Mouse (Mus musculus): ENCODE results near the gene Tmco1. TPM values are rescaled to one million over a fixed set of nuclear protein-coding genes. Genes with fewer than 3 reads are reported as not detected.
A peak's percentile ranks its signal among the peaks of the same experiment; 100 is the strongest.

Gene Tmco1
- total and polyA plus RNA-seq, 3 experiments, result 110 to 128 TPM; not detected in 1

DNA sequence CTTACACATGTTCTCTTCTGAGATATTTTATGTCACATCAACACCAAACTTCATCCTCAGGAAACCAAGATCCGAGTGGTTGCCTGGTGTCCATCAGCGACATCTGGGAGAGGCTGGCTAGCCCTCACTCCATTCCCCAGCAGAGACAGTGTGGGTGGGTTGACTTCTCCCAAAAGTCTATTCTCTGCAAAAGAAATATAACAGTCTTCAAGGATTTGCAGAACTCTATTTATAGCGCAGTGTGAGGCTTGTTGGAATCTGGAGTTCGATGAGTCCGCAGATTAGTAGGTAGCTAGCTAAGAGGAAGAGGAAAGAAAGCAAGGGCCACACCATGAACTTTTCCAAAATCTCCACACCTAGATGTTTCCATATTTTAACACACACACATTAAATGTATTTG lies 21.0 kb upstream of the Tmco1 start:
- no peak overlapping the region for H3K4me3 ChIP-seq (ENCODE audit: control insufficient read depth in 1 of 2, insufficient read depth in 1 of 2, low read depth in 2 of 2, low read length in 2 of 2)
- H3K4me1 ChIP-seq (ENCODE audit: control insufficient read depth in 1 of 2, insufficient read depth in 2 of 2, low read length in 2 of 2), result peaks cover 10 to 28% of the 10 kb centered on the region in 2 experiments
- H3K36me3 ChIP-seq (ENCODE audit: control insufficient read depth in 1 of 2, insufficient read depth in 2 of 2, low read length in 2 of 2), result peaks cover 0 to 22% of the 10 kb centered on the region in 2 experiments; a peak in 2 of 4 replicates
- DNase-seq (ENCODE audit: low read depth, low spot score), result no peak
- TF ChIP-seq MYC (IDR thresholded peaks at IDR 0.05; ENCODE audit: low read depth, low read length) (no peak), TBP (IDR thresholded peaks at IDR 0.05; ENCODE audit: low read depth, low read length) (no peak), ELF1 (IDR thresholded peaks at IDR 0.05; ENCODE audit: low read depth, low read length) (no peak), NRF1 (IDR thresholded peaks at IDR 0.05; ENCODE audit: insufficient read depth, low read depth, low read length, poor library complexity, severe bottlenecking) (no peak), SMC3 (IDR thresholded peaks at IDR 0.05; ENCODE audit: low read depth, low read length) (no peak), MAX (IDR thresholded peaks at IDR 0.05; ENCODE audit: low read length) (no peak), TCF12 (IDR thresholded peaks at IDR 0.05; ENCODE audit: low read depth, low read length) (no peak)
- H3K27me3 ChIP-seq (ENCODE audit: control insufficient read depth in 1 of 2, insufficient read depth in 2 of 2, low read length in 2 of 2), result no peaks in the 10 kb centered on the region
- H3K79me2 ChIP-seq (ENCODE audit: control insufficient read depth, insufficient read depth, low read length, poor library complexity), result peaks cover 30% of the 10 kb centered on the region
- H3K9ac ChIP-seq (ENCODE audit: control insufficient read depth, low read depth, low read length, poor library complexity, severe bottlenecking), result no peak overlapping the region
- H3K9me3 ChIP-seq (replicated peaks; ENCODE audit: insufficient read depth, low read length), result no peaks in the 10 kb centered on the region
- H3K27ac ChIP-seq (ENCODE audit: control insufficient read depth, low read depth, low read length), result no peak overlapping the region

DNA sequence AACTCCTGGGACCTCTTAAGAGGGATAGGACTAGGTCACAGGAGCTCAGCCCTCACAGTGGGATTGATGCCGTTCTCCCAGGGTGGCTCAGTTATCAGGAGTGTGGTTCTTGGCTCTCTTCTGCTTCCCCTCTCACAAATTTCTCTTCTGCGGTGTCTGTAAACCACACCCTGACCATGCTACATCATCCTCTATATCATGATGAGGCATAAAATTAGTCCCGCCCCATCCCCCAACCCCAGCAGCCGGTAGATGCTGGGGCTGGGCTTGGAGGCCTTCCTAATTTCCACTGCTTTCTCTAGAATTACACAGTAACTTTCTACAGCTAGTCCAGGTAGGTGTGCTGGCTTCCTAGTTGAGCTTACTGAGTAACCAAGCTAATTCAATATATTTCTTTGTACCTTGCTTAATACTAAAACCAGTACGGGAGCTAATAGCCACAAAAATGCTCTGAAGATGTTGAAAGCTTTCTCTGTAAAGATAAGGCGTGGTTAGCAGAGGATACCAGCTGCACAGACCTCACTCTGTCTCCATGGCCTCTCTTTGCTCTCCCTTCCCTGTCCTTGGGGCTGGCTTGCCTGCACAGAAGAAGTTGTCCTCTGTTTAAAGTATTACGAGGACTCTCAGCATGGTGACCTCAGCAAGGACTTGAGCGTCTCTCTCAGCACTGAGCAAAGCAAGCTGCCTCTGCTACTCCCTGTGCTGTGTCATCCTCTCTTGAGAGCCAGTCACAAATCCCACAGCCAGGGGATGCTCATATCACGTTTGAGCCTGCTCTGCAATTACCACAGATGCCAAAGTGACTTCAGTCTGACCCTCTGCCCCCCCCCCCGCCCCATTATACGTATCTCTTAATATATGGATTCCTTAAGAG lies 19.3 kb upstream of the Tmco1 start:
- Histone ChIP-seq H3K4me1 (ENCODE audit: control insufficient read depth in 1 of 2, insufficient read depth in 2 of 2, low read length in 2 of 2) (peaks cover 8 to 22% of the 10 kb centered on the region in 2 experiments), H3K4me3 (ENCODE audit: control insufficient read depth in 1 of 2, insufficient read depth in 1 of 2, low read depth in 2 of 2, low read length in 2 of 2) (peak overlapping the region; percentile 41 to 46), H3K27me3 (ENCODE audit: control insufficient read depth in 1 of 2, insufficient read depth in 2 of 2, low read length in 2 of 2) (no peaks in the 10 kb centered on the region), H3K79me2 (ENCODE audit: control insufficient read depth, insufficient read depth, low read length, poor library complexity) (peaks cover 12% of the 10 kb centered on the region), H3K36me3 (ENCODE audit: control insufficient read depth in 1 of 2, insufficient read depth in 2 of 2, low read length in 2 of 2) (peaks cover 0 to 15% of the 10 kb centered on the region in 2 experiments; a peak in 2 of 4 replicates), H3K9ac (ENCODE audit: control insufficient read depth, low read depth, low read length, poor library complexity, severe bottlenecking) (peak overlapping the region; percentile 39), H3K9me3 (replicated peaks; ENCODE audit: insufficient read depth, low read length) (no peaks in the 10 kb centered on the region), H3K27ac (ENCODE audit: control insufficient read depth, low read depth, low read length) (peak overlapping the region; percentile 65)
- peak; percentile 95 for DNase-seq (ENCODE audit: low read depth, low spot score)
- peak; percentile 50 to 66; a peak in 3 of 4 replicates for TF ChIP-seq EP300 (IDR thresholded peaks at IDR 0.05; ENCODE audit: low read depth in 1 of 2, low read length in 2 of 2)
- TF ChIP-seq MAFK (IDR thresholded peaks at IDR 0.05; ENCODE audit: borderline replicate concordance, low read depth, low read length), result peak; percentile 23; the same call in 1 of the 2 replicates
- peak; percentile 81 for TF ChIP-seq SIN3A (IDR thresholded peaks at IDR 0.05; ENCODE audit: low read length)
- TF ChIP-seq NELFE (IDR thresholded peaks at IDR 0.05; ENCODE audit: low read depth, low read length), result no peak
- peak; percentile 92 for TF ChIP-seq ETS1 (IDR thresholded peaks at IDR 0.05; ENCODE audit: low read depth, low read length)
- TF ChIP-seq TBP (IDR thresholded peaks at IDR 0.05; ENCODE audit: low read depth, low read length), result peak; percentile 49
- TF ChIP-seq JUND (IDR thresholded peaks at IDR 0.05; ENCODE audit: low read depth, low read length), result no peak
- TF ChIP-seq POLR2A (IDR thresholded peaks at IDR 0.05; ENCODE audit: control insufficient read depth in 1 of 2, insufficient read depth in 1 of 2, low read depth in 1 of 2, low read length in 2 of 2, poor library complexity in 1 of 2), result peak in 1 of 2 experiments; percentile 40; a peak in 1 of 4 replicates
- peak; percentile 51; the same call in 1 of the 2 replicates for TF ChIP-seq TCF12 (IDR thresholded peaks at IDR 0.05; ENCODE audit: low read depth, low read length)
- TF ChIP-seq RCOR1 (IDR thresholded peaks at IDR 0.05; ENCODE audit: low read depth, low read length), result peak; percentile 68
- TF ChIP-seq MAZ (IDR thresholded peaks at IDR 0.05; ENCODE audit: low read depth, low read length), result peak; percentile 24; the same call in 1 of the 2 replicates
- no peak; the same call in none of the 2 replicates for TF ChIP-seq MXI1 (IDR thresholded peaks at IDR 0.05; ENCODE audit: low read depth, low read length)
- TF ChIP-seq GATA1 (IDR thresholded peaks at IDR 0.05; ENCODE audit: low read depth, low read length), result peak; percentile 72
- TF ChIP-seq CTCF (IDR thresholded peaks at IDR 0.05 in 2 of 3, conservative IDR thresholded peaks at IDR 0.05 in 1 of 3; ENCODE audit: control insufficient read depth in 1 of 3, insufficient read depth in 1 of 3, low read depth in 2 of 3, low read length in 3 of 3, poor library complexity in 1 of 3, severe bottlenecking in 1 of 3), result no peak
